Mouse (Mus musculus) heart, embryonic 16.5 days (tissue): ENCODE measurements at regions not wholly inside any gene's neighbourhood (a gene's known extent, or its start where the extent isn't known, plus 50 kb on each side); places are given as distances from the start of the nearest gene placed in this dataset.

Experiments used
- ATAC-seq: fragments of 200-750 bp; cut with Nextera tagmentation; replicated peaks from 2 replicates; pipeline ENCODE4 v1.8.0; 2017; ENCODE audit warnings: moderate number of reproducible peaks; ENCODE audit not compliant: insufficient read depth, low FRiP score; ENCODE audit errors: extremely low read depth
- H3K27ac ChIP-seq: fragments of 300-500 bp; sonication (generic); 2 replicates; pipeline ENCODE4 v1.5.1; 2014; ENCODE audit warnings: mild to moderate bottlenecking, low read length, control low read depth, moderate library complexity
- H3K27me3 ChIP-seq: fragments of 300-500 bp; sonication (generic); 2 replicates; pipeline ENCODE4 v1.6.1; 2014; ENCODE audit warnings: low read length, mixed read lengths; ENCODE audit not compliant: control insufficient read depth, insufficient read depth
- H3K36me3 ChIP-seq: fragments of 300-500 bp; sonication (generic); 2 replicates; pipeline ENCODE4 v1.6.1; 2014; ENCODE audit not compliant: control insufficient read depth, insufficient read depth
- H3K4me1 ChIP-seq: fragments of 300-500 bp; sonication (generic); 2 replicates; pipeline ENCODE4 v1.6.1; 2014; ENCODE audit warnings: low read length, mixed read lengths; ENCODE audit not compliant: control insufficient read depth, insufficient read depth
- H3K4me2 ChIP-seq: fragments of 300-500 bp; sonication (generic); 2 replicates; pipeline ENCODE4 v1.6.1; 2014; ENCODE audit warnings: low read depth, mild to moderate bottlenecking, control low read depth, low read length
- H3K4me3 ChIP-seq: fragments of 300-500 bp; sonication (generic); 2 replicates; pipeline ENCODE4 v1.5.1; 2014; ENCODE audit warnings: mild to moderate bottlenecking, control low read depth, low read length
- H3K9ac ChIP-seq: fragments of 300-500 bp; sonication (generic); 2 replicates; pipeline ENCODE4 v1.6.1; 2014; ENCODE audit warnings: low read length, control low read depth
- H3K9me3 ChIP-seq: fragments of 300-500 bp; sonication (generic); replicated peaks from 2 replicates; pipeline ENCODE4 v1.6.1; 2016; ENCODE audit warnings: low read length; ENCODE audit not compliant: control insufficient read depth
- WGBS: fragments of 180-500 bp; shearing (Covaris S2); extraction: QIAGEN DNeasy Blood & Tissue Kit; methylation state at CpG from one replicate; pipeline ENCODE4 v1.1.7; 2014; 5-methylcytosine and 5-hydroxymethylcytosine counted together

DNA sequence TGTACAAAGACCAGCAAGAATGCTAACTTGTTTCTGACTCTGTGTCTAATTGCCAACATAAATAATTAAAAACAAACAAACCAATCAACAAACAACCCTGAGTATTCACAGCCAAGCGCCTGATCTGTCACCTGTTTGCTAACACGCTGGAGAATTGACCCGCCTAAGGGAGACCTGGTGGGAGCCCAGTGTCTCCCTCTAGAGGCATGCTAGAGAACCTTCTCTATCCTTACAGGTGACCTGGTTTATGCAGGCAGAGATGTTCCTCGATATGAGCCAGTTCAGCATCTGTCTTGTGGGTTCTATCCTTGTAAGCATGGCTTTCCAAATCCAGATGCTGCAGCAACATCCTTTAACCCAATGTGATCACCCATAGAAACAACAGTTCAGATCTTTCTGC lies 143.1 kb upstream of the Smarca2 start:
- Histone ChIP-seq H3K27ac (no peak overlapping the region), H3K9ac (no peak overlapping the region), H3K4me3 (no peak overlapping the region), H3K9me3 (no peaks in the 10 kb centered on the region), H3K4me1 (no peaks in the 10 kb centered on the region), H3K36me3 (no peaks in the 10 kb centered on the region), H3K4me2 (no peak overlapping the region), H3K27me3 (no peaks in the 10 kb centered on the region)
- no peak for ATAC-seq
- 51% methylated on average over 4 of the region's 4 CpGs for WGBS

DNA sequence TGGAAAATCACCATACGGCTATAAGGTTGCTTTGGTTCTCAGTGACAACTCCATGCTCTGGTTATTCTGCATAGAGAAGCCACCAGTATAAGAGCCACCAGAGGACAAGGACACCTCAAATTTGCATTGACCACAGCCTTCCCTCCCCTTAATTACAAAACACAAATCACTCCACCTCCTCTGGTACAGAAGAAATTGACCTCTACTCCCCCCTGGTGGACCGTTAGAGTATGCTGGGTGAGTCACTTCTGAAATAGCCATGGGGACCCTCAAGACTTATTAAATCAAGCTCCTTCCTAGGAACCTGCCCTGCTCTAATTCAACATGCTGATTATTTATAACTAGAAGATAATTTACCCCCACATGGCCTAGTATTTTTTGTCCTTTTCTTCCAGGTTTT lies 139.6 kb upstream of the Smarca2 start:
- Histone ChIP-seq H3K4me2 (no peak overlapping the region), H3K27me3 (no peaks in the 10 kb centered on the region), H3K4me1 (no peaks in the 10 kb centered on the region), H3K9ac (no peak overlapping the region), H3K27ac (no peak overlapping the region), H3K36me3 (no peaks in the 10 kb centered on the region), H3K9me3 (no peaks in the 10 kb centered on the region), H3K4me3 (no peak overlapping the region)
- WGBS = 27% methylated on average over 2 of the region's 2 CpGs
- no peak for ATAC-seq

DNA sequence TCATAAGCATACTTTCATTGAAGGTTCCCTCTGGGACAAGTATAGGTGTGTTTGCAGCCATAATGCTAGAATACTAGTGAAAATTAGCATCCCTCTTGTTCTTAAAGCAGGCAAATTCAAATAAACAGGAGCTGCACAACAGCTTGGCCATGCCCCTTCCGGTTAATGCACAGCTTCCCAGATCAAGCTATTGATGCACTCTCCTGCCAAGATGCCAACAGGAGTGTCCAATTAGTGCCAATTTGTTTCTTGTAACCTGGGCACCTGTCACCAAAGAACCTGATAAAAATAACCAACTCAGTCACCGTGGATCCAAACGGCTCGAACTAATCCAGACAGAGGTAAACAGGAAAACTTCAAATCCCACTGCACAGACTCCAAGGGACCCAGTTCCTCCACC lies 138.6 kb upstream of the Smarca2 start:
- no peak for ATAC-seq
- Histone ChIP-seq H3K4me2 (no peak overlapping the region), H3K27me3 (no peaks in the 10 kb centered on the region), H3K36me3 (no peaks in the 10 kb centered on the region), H3K4me1 (no peaks in the 10 kb centered on the region), H3K27ac (no peak overlapping the region), H3K9me3 (no peaks in the 10 kb centered on the region), H3K4me3 (no peak overlapping the region), H3K9ac (no peak overlapping the region)
- WGBS = 77% methylated on average over 4 of the region's 4 CpGs

DNA sequence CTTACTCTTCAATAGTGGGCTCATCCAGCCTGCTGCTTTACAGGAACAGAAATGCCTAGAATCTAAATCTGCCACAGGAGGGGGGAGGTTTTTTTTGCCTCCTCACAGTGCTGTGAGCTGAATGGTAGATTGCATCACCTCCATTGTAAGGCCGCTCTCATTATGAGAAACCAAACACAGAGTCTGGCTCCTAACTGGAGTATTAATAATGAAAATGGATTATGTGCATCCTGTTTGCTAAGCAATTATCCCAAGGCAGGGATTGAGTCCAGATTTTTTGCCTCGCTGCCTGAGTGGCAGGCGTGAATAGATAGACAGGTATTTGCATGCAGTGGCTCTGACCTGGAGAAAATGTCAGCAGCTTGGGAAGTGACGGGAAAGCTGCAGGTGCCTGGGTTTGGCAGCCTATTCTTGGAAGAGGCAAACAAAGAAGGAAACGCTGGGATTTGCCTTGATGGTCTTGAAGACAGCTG lies 137.6 kb upstream of the Smarca2 start:
- no peaks in the 10 kb centered on the region for H3K27me3 ChIP-seq
- no peak overlapping the region for H3K4me3 ChIP-seq
- H3K9me3 ChIP-seq = no peaks in the 10 kb centered on the region
- H3K27ac ChIP-seq = no peak overlapping the region
- H3K4me2 ChIP-seq = no peak overlapping the region
- no peaks in the 10 kb centered on the region for H3K4me1 ChIP-seq
- WGBS = 43% methylated on average over 5 of the region's 5 CpGs
- no peak overlapping the region for H3K9ac ChIP-seq
- no peaks in the 10 kb centered on the region for H3K36me3 ChIP-seq
- ATAC-seq = no peak

DNA sequence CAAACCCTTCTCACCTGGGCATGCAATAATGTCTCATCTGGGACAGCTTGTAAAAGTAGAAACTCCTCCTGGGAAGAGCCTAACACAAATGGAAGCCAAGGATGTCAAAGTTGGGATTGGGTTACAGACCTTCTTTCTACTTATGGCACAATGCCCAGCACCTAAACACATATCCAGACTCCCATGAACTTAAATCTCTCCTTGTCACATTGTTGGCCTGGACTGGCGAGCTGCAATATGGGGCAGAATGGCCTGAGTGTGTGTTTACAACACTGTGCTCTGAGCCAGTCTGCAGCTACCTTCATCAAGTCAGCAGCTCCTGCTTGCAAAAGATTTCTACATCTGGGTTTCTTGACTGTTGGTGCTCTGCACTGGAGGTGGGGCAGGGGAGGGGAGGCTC lies 132.2 kb upstream of the Smarca2 start:
- no peak overlapping the region for H3K4me3 ChIP-seq
- H3K27ac ChIP-seq = no peak overlapping the region
- H3K4me1 ChIP-seq = peaks cover 5% of the 10 kb centered on the region
- H3K27me3 ChIP-seq = no peaks in the 10 kb centered on the region
- no peak overlapping the region for H3K9ac ChIP-seq
- no peak for ATAC-seq
- no peaks in the 10 kb centered on the region for H3K36me3 ChIP-seq
- no peaks in the 10 kb centered on the region for H3K9me3 ChIP-seq
- H3K4me2 ChIP-seq = no peak overlapping the region
- 70% methylated on average over 1 of the region's 1 CpGs for WGBS

DNA sequence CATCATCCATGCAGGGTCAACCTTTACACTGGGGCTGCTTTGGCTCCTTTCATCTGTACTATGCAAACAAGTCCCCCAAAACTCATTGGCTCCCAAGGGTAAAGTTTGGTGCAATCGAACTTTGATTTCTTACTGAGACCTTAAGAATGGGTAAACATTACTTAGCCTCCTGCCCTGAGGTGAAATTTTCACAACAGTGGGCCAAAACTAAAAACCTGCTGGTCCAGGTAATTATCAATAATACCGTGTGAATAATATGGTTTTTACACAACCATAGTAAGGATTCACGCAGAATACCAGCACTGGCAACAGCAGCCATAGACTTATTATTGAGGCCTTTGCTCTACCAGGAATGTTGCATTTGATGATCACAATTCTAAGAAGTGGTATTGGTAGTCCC lies 131.6 kb upstream of the Smarca2 start:
- H3K9ac ChIP-seq = no peak overlapping the region
- no peaks in the 10 kb centered on the region for H3K36me3 ChIP-seq
- no peak overlapping the region for H3K4me2 ChIP-seq
- peaks cover 5% of the 10 kb centered on the region for H3K4me1 ChIP-seq
- no peaks in the 10 kb centered on the region for H3K9me3 ChIP-seq
- no peak overlapping the region for H3K27ac ChIP-seq
- H3K4me3 ChIP-seq = no peak overlapping the region
- H3K27me3 ChIP-seq = no peaks in the 10 kb centered on the region
- WGBS = 75% methylated on average over 3 of the region's 3 CpGs
- ATAC-seq = no peak

DNA sequence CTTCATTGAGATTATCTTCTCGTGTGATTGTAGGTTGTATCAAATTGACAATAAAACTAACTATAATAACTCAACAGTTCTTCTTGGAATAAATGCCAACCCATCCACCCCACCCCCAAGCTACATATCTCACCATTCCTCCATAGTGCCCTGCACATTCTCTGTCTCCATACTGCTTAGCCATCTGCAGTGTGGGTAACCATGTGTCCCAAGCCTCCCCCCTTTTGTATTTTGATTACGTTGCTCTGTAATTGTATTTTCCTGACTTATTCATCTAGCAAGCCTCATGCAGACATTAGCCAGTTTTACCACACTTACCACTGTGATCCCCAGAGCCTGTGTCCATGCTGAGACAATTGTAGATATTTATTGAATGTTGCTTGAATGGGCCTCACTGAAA lies 129.7 kb upstream of the Smarca2 start:
- no peaks in the 10 kb centered on the region for H3K27me3 ChIP-seq
- no peak for ATAC-seq
- WGBS = 78% methylated on average over 2 of the region's 2 CpGs

DNA sequence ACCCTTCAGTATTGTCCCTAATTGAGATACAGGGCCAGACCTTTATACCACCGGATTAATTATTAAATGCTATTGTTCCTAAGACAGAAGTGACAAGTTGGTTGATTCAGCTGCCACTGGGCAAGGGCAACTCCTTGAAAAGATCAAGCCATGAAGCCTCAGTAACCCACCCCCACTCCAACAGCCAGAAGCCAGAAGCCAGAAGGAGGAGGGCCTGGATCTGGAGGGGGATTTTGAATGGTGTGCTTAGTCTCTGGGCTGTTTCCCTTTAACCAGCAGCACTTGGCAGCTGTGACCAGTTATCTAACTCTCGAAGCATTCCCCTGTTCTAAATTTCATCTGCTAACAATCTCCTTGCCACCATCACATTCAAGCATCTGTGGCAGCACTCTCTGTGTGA lies 129.1 kb upstream of the Smarca2 start:
- no peak for ATAC-seq
- WGBS = 47% methylated on average over 2 of the region's 2 CpGs

More for the DNA sequence above, 129.7 kb upstream of the Smarca2 start:
- no peaks in the 10 kb centered on the region for H3K9me3 ChIP-seq
- H3K4me1 ChIP-seq = peaks cover 5% of the 10 kb centered on the region
- H3K9ac ChIP-seq = no peak overlapping the region
- H3K4me2 ChIP-seq = no peak overlapping the region
- no peak overlapping the region for H3K27ac ChIP-seq
- no peak overlapping the region for H3K4me3 ChIP-seq
- no peaks in the 10 kb centered on the region for H3K36me3 ChIP-seq

DNA sequence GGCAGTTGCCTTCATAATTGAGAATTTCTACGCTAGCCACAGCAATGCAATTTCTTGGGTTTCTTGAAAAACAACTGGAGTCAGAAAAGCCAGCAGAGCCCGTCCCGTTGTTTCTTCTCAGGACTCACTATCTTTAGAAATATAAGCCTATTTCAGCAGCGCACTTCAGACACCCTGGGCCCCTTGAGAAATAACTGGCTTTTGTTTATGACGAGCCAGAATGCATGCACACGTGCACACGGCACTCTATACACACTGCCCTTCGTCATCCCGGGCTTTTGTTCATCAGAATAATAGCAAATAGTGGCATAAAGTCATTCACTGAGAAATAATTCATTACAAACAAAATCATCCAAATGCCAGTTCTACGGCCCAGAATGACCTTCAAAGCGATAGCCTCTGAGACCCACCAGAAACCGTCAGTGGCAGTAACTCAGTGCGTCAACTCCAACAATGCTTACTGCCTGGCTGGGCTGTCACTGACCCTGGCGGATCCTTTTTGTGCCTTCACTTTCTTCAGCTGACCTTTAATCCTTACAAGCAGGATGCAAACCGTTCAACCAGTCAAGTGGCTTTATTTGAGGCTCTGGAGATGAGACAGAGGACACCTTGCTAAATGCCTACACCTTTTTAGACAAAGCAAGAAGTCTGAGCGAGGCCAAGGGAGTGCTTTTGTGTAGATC lies 126.7 kb upstream of the Smarca2 start:
- no peak for ATAC-seq
- Histone ChIP-seq H3K4me2 (no peak overlapping the region), H3K9ac (no peak overlapping the region), H3K27me3 (no peaks in the 10 kb centered on the region), H3K4me1 (peaks cover 5% of the 10 kb centered on the region), H3K9me3 (no peaks in the 10 kb centered on the region), H3K4me3 (no peak overlapping the region), H3K36me3 (no peaks in the 10 kb centered on the region), H3K27ac (no peak overlapping the region)
- WGBS = 71% methylated on average over 16 of the region's 16 CpGs

More for the DNA sequence above, 129.1 kb upstream of the Smarca2 start:
- Histone ChIP-seq H3K9me3 (no peaks in the 10 kb centered on the region), H3K36me3 (no peaks in the 10 kb centered on the region), H3K4me3 (no peak overlapping the region), H3K27ac (no peak overlapping the region), H3K27me3 (no peaks in the 10 kb centered on the region), H3K9ac (no peak overlapping the region), H3K4me1 (peaks cover 5% of the 10 kb centered on the region), H3K4me2 (no peak overlapping the region)
